Mouse (Mus musculus): ENCODE measurements at regions not wholly inside any gene's neighbourhood (a gene's known extent, or its start where the extent isn't known, plus 50 kb on each side); places are given as distances from the start of the nearest gene placed in this dataset.
"Not testable (repeated sequence)": the region's sequence is repeated elsewhere in the genome, so short reads cannot be mapped to it uniquely, and the experiment has no call there.

GRCm38 (mm10) chr5:148657936-148658640 lies 105.5 kb upstream of the Ubl3 start:
- DNase-seq (ENCODE audit: low read depth, low spot score) = no peak

GRCm38 (mm10) chr5:148652525-148653243 lies 100.1 kb upstream of the Ubl3 start:
- no peak for DNase-seq (ENCODE audit: low read depth, low spot score)

GRCm38 (mm10) chr5:148651736-148652135 lies 99.1 kb upstream of the Ubl3 start:
- DNase-seq (ENCODE audit: low read depth, low spot score) = no peak

GRCm38 (mm10) chr5:148649573-148649972 lies 97.0 kb upstream of the Ubl3 start:
- DNase-seq (ENCODE audit: low read depth, low spot score) = not testable (repeated sequence)

GRCm38 (mm10) chr5:148649123-148649522 lies 96.5 kb upstream of the Ubl3 start:
- peak; percentile 38 for DNase-seq (ENCODE audit: low read depth, low spot score)

- DNase-seq (ENCODE audit: low read depth, low spot score) = no peak
Observed at GRCm38 (mm10) chr5:148647644-148648043, 95.1 kb upstream of the Ubl3 start.

GRCm38 (mm10) chr5:148645772-148646171 lies 93.2 kb upstream of the Ubl3 start:
- no peak for DNase-seq (ENCODE audit: low read depth, low spot score)

GRCm38 (mm10) chr5:148645191-148645681 lies 92.6 kb upstream of the Ubl3 start:
- no peak for DNase-seq (ENCODE audit: low read depth, low spot score)

GRCm38 (mm10) chr5:148644345-148644744 lies 91.8 kb upstream of the Ubl3 start:
- DNase-seq (ENCODE audit: low read depth, low spot score) = no peak

- DNase-seq (ENCODE audit: low read depth, low spot score) = no peak
Observed at GRCm38 (mm10) chr5:148641652-148642395, 89.2 kb upstream of the Ubl3 start.

GRCm38 (mm10) chr5:148640523-148640922 lies 87.9 kb upstream of the Ubl3 start:
- no peak for DNase-seq (ENCODE audit: low read depth, low spot score)

GRCm38 (mm10) chr5:148634919-148635356 lies 82.3 kb upstream of the Ubl3 start:
- DNase-seq (ENCODE audit: low read depth, low spot score) = no peak

- DNase-seq (ENCODE audit: low read depth, low spot score) = no peak
Observed at GRCm38 (mm10) chr5:148633999-148634398, 81.4 kb upstream of the Ubl3 start.

GRCm38 (mm10) chr5:148633331-148633730 lies 80.7 kb upstream of the Ubl3 start:
- no peak for DNase-seq (ENCODE audit: low read depth, low spot score)

GRCm38 (mm10) chr5:148632516-148633170 lies 80.1 kb upstream of the Ubl3 start:
- DNase-seq (ENCODE audit: low read depth, low spot score) = no peak

- no peak for DNase-seq (ENCODE audit: low read depth, low spot score)
Observed at GRCm38 (mm10) chr5:148631566-148631965, 79.0 kb upstream of the Ubl3 start.

GRCm38 (mm10) chr5:148626014-148626413 lies 73.4 kb upstream of the Ubl3 start:
- no peak for DNase-seq (ENCODE audit: low read depth, low spot score)

- DNase-seq (ENCODE audit: low read depth, low spot score) = no peak
Observed at GRCm38 (mm10) chr5:148624649-148625405, 72.2 kb upstream of the Ubl3 start.

- no peak for DNase-seq (ENCODE audit: low read depth, low spot score)
Observed at GRCm38 (mm10) chr5:148620895-148621786, 68.6 kb upstream of the Ubl3 start.

- no peak for DNase-seq (ENCODE audit: low read depth, low spot score)
Observed at GRCm38 (mm10) chr5:148619917-148620316, 67.3 kb upstream of the Ubl3 start.

Measured in WW6 (cell line).